Comparison of ENCODE assay signal across 15 mouse cellular contexts in genomic region chr5:111985997-111986396, GRCm38 (mm10).
"Had no signal": no experiment of that assay in that cellular context is flagged by ENCODE, and none has a peak within 500 bp of the region (broad histone marks: within the 10 kb centered on the region; RNA-seq: fewer than 3 reads in every experiment).

No protein-coding gene starts in this region.

- H3K27me3 ChIP-seq: neural tube, embryonic 12.5 days; stomach, embryonic 15.5 days had no signal

- H3K27ac ChIP-seq: neural tube, embryonic 12.5 days; stomach, embryonic 15.5 days; stomach, postnatal 0 days had no signal

- H3K4me2 ChIP-seq: neural tube, embryonic 12.5 days; stomach, embryonic 15.5 days had no signal

- DNase-seq: retina, postnatal 1 day; right cerebral cortex, adult 18-20 months; right cerebral cortex, postnatal 14 days; right cerebral cortex, postnatal 25 days; right cerebral cortex, postnatal 4 days; spleen, adult 18-20 months; thymus, adult 18-20 months; thymus, adult 2 months; thymus, postnatal 14 days; thymus, postnatal 25 days; thymus, postnatal 36 days; thymus, postnatal 4 days had no signal

- H3K36me3 ChIP-seq: neural tube, embryonic 12.5 days; stomach, embryonic 15.5 days had no signal

- H3K4me3 ChIP-seq: neural tube, embryonic 12.5 days; stomach, embryonic 15.5 days had no signal

- H3K9ac ChIP-seq: neural tube, embryonic 12.5 days; stomach, embryonic 15.5 days had no signal

- H3K9me3 ChIP-seq: neural tube, embryonic 12.5 days; stomach, embryonic 15.5 days had no signal

- H3K4me1 ChIP-seq: neural tube, embryonic 12.5 days; stomach, embryonic 15.5 days had no signal
